Mouse (Mus musculus): Measurements from ENCODE around the gene Hs6st3. TPM values are rescaled to one million over a fixed set of nuclear protein-coding genes. Genes with fewer than 3 reads are reported as not detected.
"Not testable (repeated sequence)": the region's sequence is repeated elsewhere in the genome, so short reads cannot be mapped to it uniquely, and the experiment has no call there.

Gene Hs6st3
- polyA plus RNA-seq, 1 experiment: not detected

DNA sequence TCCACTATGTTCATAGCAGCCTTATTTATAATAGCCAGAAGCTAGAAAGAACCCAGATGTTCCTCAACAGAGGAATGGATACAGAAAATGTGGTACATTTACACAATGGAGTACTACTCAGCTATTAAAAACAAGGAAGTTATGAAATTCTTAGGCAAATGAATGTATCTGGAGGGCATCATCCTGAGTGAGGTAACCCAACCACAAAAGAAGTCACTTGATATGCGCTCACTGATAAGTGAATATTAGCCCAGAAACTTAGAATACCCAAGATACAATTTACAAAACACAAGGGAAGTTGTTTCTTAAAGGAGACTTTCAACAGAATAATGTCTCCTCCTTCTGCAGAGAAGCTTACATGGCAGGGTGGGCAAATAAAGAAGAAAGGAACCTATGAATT is 449.2 kb downstream of the Hs6st3 start:
- not testable (repeated sequence) for DNase-seq (ENCODE audit: low read depth, low spot score)
- 89% methylated on average over 1 of the region's 1 CpGs for WGBS

DNA sequence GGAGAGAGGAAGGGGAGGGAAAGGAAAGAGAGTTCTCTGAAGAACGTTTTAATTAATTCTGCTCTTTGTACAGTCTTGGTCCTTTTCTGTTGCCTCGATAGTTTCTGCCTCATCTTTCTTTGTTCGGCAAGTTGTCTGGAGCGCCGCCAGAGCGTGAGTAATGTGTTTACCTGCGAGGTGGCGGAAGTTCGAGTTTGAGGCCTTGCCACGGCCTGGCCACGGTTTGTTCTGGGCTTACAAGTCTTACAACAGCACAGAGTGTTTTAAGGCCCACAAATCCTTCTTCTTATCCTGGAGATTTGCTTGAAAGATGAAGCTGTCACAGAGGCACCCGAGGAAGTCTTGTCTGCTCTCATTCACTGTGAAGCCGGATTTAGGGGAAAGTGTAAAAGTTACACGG is 466.2 kb downstream of the Hs6st3 start:
- DNase-seq (ENCODE audit: low read depth, low spot score): no peak
- 51% methylated on average over 14 of the region's 14 CpGs for WGBS

DNA sequence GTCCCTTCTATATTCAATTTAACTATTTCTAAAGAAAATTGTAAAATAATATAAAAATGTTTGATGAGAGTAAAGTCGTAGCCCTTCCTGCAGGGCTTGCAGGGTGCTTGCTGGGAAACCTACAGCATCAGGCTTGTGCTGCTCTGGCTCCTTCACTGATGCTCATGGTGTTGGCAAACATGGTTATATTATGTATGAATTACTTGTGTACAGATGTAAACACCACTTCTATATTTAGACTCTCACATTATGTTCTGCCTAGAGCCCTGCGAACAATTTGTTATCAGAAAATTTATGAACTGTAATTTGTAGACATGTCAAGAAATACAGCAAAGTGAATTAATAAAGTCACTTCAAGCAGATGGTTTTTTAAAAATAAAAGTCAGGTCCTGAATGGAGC is 474.7 kb downstream of the Hs6st3 start:
- WGBS: 73% methylated on average over 2 of the region's 2 CpGs
- no peak for DNase-seq (ENCODE audit: low read depth, low spot score)

DNA sequence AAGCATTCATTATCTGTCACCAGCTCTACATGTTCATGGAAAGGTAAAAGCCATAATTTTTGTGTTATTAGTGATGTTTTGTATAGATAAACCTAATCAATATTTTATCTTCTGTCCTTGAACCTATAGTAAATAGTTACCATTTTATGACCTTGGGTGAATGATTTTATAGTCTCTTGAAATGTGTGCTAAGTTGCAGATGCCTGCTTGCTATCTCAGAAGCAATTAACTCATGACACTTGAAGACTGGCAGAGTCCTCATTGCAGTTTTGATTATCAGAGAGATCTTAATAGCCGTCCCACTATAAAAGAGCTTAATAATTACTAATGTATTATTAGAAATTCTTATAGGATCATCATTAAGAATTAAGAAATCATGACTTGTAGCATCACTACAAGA is 491.0 kb downstream of the Hs6st3 start:
- WGBS: 40% methylated on average over 1 of the region's 1 CpGs
- DNase-seq (ENCODE audit: low read depth, low spot score): no peak

DNA sequence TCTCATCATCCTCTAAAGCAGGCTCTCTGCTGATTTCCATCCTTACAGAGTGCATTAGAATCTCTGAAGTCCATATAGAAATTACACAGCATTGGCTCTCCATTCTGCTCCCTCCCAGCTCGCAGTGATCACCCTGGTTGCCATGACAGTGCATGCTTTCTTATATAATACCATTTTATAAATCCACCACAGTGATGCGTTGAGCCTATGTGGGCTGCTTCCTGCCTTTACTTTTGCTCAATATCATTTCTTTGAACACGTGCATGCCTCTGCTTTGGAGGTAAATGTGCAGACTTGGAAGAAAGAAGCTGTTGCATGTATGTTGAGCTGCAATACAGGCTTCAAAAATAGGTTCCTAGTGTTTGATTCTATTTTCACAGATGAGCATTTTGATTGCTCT is 494.9 kb downstream of the Hs6st3 start:
- no peak for DNase-seq (ENCODE audit: low read depth, low spot score)
- whole genome bisulfite sequencing: 57% methylated on average over 3 of the region's 3 CpGs

DNA sequence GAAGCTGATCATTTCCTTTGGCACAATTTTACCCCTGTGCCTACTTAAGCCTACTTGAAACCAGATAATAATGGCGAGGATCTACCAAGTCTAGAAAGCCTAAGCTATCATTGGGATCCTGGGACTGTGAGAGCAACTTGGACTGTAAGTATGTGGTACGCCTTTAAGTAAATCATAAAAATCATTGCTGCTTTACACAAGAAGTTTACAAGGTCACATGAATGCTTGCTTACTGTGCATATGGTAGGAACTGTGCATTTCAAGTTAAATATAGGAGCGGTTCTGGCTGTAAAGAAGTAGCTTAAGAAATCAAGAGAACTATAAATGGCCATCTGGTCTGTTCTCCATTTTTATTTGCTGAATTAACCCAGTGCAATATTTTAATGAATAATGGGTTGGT is 495.5 kb downstream of the Hs6st3 start:
- no peak for DNase-seq (ENCODE audit: low read depth, low spot score)
- 31% methylated on average over 3 of the region's 3 CpGs for WGBS

DNA sequence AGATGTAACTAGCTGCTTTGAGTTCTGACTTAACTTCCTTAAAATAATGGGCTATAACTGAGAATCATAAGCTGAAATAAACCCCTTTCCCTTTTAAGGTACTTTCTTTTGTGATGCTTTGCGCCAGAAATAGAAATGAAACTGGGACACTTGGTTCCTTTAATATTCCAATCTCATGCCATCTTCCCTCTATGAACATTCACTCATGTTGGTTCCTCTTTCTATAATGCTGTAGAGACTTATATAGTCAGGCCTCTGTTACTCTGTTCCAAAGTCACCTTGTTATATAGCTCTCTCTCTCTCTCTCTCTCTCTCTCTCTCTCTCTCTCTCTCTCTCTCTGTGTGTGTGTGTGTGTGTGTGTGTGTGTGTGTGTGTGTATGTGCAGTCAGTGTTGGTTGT is 504.7 kb downstream of the Hs6st3 start:
- WGBS: 85% methylated on average over 1 of the region's 1 CpGs
- no peak for DNase-seq (ENCODE audit: low read depth, low spot score)

DNA sequence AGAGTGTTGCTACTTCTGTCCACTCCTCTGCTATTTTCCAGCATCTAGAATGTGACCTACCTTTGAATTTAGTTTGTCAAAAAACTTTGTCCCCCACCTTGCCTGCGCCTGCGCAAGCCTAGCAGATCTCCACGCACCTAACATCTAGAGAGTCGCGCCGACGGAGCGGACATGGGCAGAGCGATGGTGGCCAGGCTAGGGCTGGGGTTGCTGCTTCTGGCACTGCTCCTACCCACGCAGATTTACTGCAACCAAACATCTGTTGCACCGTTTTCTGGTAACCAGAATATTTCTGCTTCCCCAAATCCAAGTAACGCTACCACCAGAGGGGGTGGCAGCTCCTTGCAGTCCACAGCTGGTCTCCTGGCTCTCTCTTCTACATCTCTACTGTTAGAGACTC is 505.7 kb downstream of the Hs6st3 start:
- no peak for DNase-seq (ENCODE audit: low read depth, low spot score)
- WGBS: 93% methylated on average over 12 of the region's 12 CpGs

DNA sequence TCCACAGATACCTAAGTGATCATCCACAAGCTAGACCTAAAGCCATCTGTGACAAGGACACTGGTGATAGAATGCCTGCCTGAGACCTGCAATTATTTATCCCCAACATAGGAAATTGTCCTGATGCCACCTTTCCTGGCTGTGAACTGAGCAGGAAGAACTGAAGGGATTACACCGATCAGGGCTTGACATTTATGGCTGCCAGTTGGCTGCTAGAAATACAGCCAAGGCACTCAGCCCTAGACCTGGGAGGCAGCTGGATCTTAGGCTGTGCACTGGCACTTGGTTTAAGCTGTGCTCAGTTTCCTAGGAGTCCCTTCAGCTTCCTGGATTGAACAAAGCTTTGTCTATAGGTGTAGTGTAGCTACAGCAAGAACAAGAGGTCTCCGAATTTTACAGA is 518.8 kb downstream of the Hs6st3 start:
- 59% methylated on average over 2 of the region's 2 CpGs for WGBS
- DNase-seq (ENCODE audit: low read depth, low spot score): no peak

DNA sequence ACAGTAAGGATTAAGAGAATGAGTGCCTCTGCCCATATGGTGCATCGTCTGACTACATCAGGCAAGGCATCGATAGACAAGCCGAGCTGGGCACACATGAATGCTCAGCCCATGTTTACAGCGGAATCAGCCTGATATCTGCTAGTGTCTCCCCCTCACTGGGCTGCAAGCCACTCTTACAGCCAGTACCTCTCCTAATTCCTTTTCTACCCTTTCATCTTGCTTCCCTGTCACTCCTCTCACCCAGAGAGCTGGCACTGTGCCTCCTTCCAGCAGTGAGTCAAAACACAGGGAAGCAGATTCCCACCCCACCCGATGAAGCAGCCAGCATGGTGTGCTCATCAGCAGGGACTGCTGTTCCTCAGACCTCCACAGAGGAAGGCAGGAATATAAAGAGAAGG is 527.6 kb downstream of the Hs6st3 start:
- WGBS: 79% methylated on average over 5 of the region's 5 CpGs

DNA sequence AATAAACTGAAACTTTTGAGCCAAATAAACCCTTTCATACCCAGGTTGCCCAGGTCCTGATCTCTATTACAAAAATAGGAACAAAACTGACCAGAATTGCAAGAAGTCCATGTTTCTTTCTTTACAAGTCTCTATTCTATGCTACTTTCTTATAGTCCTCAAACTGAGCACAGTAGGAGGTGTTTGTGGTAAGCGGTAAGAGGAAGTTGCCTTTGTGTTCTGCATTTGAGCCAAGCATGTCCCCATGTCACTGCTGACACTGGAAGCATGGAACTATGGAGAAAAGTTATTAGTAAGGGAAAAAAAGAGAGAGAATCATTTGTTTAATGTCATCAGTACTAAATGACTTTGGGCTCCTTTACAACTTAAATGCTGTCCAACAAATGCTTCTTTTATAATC is 529.3 kb downstream of the Hs6st3 start:
- no peak for DNase-seq (ENCODE audit: low read depth, low spot score)
- WGBS: 87% methylated on average over 1 of the region's 1 CpGs

More for the DNA sequence above, 527.6 kb downstream of the Hs6st3 start:
- no peak for DNase-seq (ENCODE audit: low read depth, low spot score)

DNA sequence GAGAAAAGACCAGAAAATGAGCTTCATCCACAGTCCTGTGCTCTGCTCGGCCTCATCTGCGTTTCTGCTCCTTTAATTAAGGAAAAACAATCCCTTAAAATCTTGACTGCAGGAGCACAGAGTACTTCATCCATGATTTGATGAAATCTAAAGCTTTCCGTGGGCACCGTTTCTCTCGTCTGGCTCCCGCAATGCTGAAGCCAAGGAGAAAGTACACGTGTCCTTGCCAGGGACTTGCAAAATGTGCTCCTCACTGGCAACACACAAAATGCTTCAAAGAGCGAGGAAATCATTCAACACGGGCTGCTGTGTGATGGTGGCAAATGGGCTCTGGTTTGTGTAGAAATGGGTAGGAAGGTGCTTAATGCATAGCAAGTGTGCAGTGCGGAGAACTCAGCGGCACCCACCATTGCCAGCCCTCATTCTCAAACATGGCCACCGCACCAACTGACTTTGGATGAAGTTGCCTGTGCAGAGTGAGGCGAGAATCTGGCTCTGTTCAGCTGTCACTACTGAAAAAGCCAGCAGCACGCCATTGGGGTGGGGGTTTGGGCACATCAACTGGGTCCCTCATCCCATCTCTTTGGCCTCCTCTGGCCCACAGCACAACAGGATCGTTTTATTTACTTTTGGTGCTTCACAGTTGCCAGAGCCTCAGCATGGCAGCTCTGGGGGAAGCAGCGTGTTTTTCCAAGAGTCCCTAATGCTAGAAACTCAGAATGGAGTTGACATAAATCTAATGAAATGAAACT is 532.9 kb downstream of the Hs6st3 start:
- DNase-seq (ENCODE audit: low read depth, low spot score): no peak
- 83% methylated on average over 16 of the region's 16 CpGs for WGBS

DNA sequence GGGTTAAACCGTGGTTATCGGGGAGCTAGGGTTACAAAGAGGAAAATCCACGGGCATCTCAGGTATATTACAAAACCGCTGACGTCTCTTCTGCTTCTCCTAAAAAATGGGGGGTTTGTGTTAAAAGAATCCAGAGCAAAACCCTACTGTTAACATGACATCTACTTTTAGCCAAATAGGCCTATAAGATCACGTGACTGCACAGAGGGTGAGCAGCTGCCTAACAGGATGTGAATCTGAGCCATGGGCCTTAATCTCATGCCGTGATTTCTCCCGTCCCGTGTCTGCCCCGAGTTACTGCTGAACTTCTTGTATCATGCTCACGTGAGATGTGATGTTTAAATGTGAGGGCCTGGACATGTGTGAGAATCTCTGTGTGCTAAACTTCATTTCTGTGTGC is 540.4 kb downstream of the Hs6st3 start:
- WGBS: 85% methylated on average over 11 of the region's 11 CpGs
- DNase-seq (ENCODE audit: low read depth, low spot score): no peak

DNA sequence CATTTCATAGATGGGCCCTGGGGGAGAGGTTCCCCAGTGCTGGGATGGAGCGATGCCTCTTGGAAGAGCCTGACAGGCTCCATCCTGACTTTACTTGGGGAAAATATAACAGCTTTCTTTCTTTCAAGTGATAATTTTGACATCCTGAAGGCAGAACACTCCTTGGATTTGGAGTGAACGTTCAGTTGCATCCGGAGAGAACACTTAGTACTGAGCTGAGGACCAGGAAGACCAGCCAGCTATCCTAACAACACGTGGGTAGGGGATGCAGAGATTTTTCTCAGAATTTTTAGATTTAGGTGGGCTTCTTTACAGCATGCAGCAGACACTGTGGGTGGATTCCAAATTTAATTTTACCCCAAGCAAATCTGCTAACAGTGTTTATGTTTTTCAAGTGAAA is 541.9 kb downstream of the Hs6st3 start:
- DNase-seq (ENCODE audit: low read depth, low spot score): no peak
- WGBS: 77% methylated on average over 4 of the region's 4 CpGs

DNA sequence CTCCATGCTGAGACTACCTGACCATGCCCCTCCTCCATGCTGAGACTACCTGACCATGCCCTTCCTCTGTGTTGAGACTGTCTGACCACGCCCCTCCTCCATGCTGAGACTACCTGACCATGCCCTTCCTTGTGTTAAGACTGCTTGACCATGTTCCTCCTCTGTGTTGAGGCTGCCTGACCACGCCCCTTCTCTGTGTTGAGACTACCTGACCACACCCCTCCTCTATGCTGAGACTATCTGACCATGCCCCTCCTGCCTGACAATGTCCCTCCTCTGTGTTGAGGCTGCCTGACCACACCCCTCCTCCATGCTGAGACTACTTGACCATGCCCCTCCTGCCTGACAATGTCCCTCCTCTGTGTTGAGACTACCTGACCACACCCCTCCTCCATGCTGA is 549.7 kb downstream of the Hs6st3 start:
- no peak for DNase-seq (ENCODE audit: low read depth, low spot score)
- 85% methylated on average over 2 of the region's 2 CpGs for WGBS

DNA sequence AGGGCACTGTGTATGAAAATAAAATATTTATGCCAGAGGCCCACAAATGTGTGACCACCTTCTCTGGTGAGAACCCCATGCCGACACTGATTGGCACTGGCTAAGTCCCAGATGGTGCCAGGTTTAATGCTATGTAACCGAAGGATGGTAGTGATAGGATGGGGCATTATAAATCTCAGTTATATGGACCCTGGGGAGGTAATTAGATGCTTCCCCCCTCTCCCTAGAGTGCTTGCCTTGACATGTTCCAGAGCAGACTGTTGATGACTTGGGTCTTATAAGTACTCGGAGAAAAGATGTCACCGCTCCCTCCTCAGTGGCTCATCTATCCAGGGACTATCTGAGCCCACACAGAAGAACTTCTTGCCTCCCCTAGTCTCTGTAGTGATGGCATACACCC is 561.8 kb downstream of the Hs6st3 start:
- no peak for DNase-seq (ENCODE audit: low read depth, low spot score)
- WGBS: 85% methylated on average over 4 of the region's 4 CpGs

DNA sequence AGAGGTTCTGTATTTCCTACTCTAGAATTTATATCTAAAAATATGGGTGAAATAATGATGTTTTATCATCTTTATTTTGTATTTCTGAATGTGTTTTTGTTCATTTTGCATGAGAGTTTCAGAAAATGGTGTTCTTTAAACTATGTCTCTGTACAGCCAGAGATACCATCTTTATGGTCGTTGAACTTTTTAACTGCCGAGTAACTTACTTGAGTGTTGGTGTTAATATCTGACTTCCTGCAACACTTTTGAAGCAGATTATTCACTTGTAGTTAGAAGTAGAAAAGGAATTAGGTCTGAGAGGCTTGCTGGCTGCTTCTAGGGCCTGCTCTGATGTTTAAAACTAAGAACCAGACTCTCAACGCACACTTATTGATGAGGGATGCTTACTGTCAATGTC is 576.6 kb downstream of the Hs6st3 start:
- 59% methylated on average over 3 of the region's 3 CpGs for WGBS
- no peak for DNase-seq (ENCODE audit: low read depth, low spot score)

DNA sequence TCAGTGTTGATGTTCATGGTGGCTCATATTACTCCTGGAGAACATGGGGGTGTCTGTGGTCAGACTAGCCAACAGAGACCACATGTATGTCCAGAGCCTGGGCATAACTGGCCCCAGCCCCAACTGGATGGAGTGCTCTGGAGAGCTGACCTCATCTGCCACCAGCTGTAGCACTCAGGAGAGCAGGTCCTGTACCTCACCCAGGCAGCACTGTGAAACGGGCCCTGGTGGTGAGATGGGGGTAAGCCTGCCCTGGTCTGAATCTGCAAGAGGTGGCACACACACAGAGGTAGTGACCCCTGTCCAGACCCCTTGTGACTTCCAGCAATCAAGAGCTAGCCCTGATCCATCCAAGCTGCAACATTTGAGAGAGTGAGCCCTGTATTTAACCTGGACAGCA is 579.2 kb downstream of the Hs6st3 start:
- no peak for DNase-seq (ENCODE audit: low read depth, low spot score)
- 71% methylated on average over 1 of the region's 1 CpGs for WGBS

DNA sequence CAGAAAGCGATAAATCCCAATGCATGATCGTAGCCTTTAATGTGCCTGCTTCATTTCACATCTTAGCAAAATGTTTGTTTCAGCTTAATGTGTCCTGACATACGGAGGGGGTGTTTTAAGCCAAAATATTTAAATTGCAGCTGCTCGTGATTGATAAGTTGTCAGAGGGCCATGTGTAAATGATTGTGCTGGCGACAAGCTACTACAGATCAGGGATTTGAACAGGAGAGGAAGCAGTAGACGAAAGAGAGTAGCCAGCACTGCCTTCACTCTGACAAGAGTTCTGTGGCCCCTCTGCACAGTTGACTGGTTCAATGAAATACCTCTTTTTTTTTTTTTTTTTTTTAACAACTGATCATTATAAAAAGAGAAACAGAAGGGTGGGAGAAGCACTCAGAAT is 587.0 kb downstream of the Hs6st3 start:
- WGBS: 78% methylated on average over 6 of the region's 6 CpGs
- no peak for DNase-seq (ENCODE audit: low read depth, low spot score)

DNA sequence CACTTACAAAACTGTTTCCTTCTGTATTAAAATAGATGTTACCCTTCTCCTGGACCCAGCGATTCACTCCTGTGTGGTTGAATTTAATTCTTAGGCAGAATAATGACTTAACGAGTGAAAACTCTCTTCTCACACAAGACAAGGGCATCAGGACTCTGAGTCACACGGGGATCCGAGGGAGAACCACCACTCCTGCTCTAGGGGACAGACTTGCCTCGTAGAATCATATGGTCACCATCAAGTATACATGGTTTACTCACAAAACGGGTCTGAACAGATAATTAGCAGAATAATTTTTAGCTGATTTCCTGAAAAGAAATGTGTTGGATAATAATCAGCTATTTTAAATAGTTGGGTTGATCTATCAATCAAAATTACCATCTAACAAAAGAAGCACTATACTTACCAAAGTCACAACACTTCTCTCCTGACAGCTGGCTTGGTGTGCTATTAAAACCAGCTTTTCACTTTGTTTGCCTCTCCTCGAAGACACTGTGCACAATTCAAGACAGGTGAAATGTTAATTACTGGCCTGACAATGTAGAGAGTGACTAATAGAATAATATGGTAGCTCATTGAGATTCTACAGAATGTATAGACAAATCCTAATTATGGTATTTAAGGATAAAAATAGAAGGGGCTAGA is 593.4 kb downstream of the Hs6st3 start:
- no peak for DNase-seq (ENCODE audit: low read depth, low spot score)
- WGBS: 71% methylated on average over 7 of the region's 7 CpGs

DNA sequence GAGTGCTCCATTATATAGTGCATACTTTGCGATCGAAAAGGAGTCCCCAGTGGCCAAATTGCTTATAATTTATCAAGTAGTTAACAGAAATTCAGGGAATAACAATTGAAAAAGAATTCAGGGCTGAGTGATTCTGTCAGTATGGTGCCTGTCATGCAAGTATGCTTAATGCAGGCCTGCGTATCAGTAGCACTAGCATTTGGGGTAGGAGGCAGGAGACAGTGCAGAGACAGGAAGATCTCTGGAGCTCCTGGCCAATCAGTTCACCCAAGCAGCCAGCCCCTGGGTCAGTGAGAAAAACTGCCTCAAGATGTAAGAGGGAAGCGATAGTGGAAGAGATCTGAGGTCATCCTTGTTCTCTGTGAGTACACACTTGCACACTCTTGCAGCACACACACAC is 594.1 kb downstream of the Hs6st3 start:
- 91% methylated on average over 4 of the region's 4 CpGs for WGBS
- DNase-seq (ENCODE audit: low read depth, low spot score): no peak
